Mouse (Mus musculus): ENCODE results near the gene Pank3.
"Not testable (repeated sequence)": the region's sequence is repeated elsewhere in the genome, so short reads cannot be mapped to it uniquely, and the experiment has no call there.

Gene Pank3

GRCm38 (mm10) chr11:35782444-35782843 is 13.2 kb downstream of the Pank3 start:
- no peak for DNase-seq

DNA sequence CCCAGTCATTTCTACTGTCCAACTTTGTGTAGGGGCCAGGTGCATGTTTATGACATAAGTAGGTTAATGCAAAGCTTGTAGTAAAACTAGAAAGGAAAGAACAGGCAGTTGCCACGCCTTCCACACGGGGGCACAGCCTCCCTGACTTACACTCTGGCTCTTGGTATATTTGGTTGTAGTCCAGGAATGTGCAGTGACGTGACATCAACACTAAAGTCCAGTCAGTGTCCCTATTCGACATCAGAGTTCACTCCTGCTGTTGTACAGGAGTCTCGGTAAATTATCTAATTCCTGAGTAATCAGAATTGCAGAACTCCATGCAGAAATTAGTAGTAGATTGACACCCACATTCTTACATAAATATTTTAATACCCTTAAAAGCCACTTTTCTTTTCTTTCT is 13.8 kb downstream of the Pank3 start:
- DNase-seq = no peak

DNA sequence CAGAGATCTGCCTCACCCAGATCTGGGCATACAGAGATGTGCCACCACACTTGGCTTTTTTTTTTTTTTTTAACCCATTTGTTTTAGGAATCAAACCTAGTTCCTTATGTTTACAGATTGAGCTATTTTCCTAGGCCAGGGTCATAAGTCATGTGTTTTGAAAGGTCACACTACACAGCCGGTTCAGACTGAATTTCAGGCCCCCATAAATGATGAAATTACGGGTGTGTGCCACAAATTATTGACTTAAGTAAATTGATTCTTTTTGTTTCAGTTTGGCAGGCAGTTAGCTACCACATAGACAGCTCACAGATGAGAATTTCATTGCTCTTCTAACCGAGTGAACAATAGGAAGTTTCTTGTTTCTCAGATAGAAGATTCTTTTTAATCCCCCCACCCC is 14.7 kb downstream of the Pank3 start:
- no peak for DNase-seq

GRCm38 (mm10) chr11:35784537-35784936 is 15.3 kb downstream of the Pank3 start:
- DNase-seq = no peak

DNA sequence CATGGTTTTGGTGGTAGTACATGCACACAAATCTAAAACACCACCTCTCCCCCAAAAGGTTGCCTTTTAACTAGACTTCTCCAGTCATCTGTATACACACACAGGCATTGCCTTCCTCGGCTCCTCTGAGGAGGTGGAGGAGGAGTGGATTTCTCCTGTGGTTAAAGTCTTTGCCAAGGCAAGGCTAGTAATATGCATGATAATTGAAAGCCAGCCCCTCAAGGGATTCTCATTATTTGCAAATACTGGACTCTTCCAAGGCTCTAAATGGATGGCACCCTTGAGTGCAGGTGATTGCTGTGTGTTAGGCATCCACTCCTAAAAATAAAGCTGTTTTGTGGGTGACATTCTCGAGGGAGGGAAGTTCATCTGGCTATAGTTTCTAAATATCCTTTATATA is 19.2 kb downstream of the Pank3 start:
- DNase-seq = no peak

GRCm38 (mm10) chr11:35792800-35793199 is 23.5 kb downstream of the Pank3 start:
- DNase-seq = not testable (repeated sequence)

- peak; percentile 36 for DNase-seq
These were observed 28.6 kb downstream of the Pank3 start for GRCm38 (mm10) chr11:35797751-35798494.

DNA sequence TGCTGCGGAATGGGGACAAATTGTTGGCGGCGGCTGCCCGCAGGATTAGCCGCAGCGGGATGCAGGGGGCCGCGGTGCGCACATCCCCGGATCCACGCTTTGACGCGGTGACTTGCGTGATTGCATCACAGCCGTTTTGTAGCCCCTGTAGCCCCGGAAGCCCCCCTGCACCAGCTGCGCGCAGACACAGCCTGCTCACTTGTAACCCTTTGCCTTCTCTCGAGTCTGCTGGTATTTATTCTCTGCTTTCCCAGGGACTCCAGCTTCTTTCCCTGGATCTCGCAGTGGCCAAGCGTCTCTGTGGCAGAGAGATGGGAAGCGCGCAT is 29.2 kb downstream of the Pank3 start:
- DNase-seq = peak; percentile 67

- DNase-seq = peak; percentile 24
These were observed 29.6 kb downstream of the Pank3 start, which contains the start of gene Fbll1 for GRCm38 (mm10) chr11:35798874-35799273. Gene Fbll1 (minus strand): TSS chr11:35798884.

- DNase-seq = no peak
These were observed 32.0 kb downstream of the Pank3 start for GRCm38 (mm10) chr11:35801332-35801731.

DNA sequence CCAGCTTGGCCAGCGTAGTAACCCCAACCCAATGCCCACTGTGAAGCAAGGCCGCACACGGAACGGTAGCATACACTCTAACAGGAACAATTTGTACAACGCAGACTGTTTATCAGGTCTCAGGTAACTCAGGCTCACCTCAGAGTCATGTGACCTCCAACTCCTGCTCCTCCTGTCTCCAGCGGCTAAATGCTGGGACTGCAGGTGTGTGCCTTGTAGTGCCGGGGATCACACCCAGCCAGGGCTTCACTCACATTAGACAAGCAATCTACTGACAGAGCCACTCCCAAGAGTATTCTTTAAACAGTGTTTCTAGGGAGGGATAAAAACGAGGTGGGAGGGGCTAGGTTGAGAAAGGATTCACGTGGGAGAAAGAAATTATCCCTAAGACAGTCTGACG is 42.2 kb downstream of the Pank3 start:
- DNase-seq = no peak

DNA sequence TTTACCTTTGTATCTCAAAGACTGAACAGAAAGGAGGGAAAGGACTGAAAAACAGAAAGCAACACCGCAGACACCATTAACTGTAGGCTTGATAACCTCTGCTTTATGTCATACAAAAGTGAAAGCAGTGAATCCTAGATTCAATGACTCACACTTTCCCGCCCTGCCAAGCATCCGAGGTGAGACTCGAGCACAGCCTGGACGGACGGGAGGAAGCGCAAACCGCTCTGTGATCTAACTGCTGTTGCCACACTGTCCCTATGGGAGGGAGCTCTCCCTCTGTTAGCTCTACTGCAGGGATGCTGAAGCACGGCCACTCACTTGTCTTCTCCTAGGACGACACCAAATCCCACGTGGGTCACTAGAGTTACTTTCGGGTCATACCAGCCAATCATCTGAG is 47.0 kb downstream of the Pank3 start:
- DNase-seq = no peak

DNA sequence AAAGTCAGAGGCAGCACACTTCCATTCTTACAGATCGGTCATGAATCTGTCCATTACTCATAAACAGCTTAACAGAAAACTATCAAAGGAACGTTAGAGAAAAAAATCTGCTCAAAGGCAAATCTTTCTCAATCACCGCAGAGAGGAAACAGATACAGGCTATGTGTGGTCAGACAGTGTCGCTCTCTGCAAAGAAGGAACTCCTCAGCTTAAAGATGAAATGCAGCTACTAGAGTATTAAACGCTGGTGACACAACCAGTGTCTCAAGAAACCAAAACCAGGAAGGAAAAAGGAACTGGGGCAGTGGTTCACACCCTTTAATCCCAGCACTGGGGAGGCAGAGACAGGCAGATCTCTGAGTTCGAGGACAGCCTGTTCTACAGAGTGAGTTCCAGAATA is 58.4 kb downstream of the Pank3 start:
- DNase-seq = no peak

DNA sequence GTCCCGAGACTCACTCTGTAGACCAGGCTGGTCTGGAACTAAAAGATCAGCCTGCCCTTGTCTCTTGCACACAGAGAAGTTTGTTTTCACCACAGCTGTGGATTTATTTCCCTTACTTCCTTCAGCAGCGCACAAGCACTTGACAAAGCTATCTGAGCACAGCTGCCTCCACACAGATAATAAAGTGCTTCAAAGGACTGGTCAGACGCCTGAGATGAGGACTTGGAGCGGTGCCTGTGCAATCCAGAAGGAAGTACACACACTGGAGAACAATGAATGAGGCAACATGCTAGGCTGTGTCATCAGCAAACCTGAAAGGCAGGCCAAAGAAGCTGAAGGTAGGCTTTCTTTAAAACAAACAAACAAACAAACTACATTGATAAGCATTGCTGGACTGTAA is 62.9 kb downstream of the Pank3 start:
- DNase-seq = no peak

DNA sequence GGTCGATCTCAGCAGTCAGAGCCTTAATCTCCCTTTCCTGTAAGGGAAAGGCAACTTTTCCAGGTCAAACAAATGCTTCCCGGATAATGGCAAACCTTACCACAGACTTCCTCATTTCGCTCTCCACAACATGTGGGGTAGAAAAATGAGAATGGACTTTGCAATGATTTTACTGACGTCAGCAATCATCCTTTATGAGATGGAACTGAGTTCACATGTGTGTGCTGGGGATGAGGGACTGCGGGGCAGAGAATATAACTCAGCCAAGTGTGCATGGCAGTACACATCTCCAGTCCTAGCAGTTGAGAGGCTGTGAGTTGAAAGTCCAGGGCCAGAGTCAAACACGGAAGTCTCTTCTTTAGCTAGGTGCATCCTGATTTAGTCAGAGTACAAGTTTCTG is 64.0 kb downstream of the Pank3 start:
- DNase-seq = no peak

- peak; percentile 94 for DNase-seq
These were observed 64.9 kb downstream of the Pank3 start, which contains the start of gene Rars for GRCm38 (mm10) chr11:35834022-35834760. Gene Rars (minus strand): TSS chr11:35834506.

- no peak for DNase-seq
These were observed 68.2 kb downstream of the Pank3 start for GRCm38 (mm10) chr11:35837156-35838126.

GRCm38 (mm10) chr11:35838345-35839338 is 69.4 kb downstream of the Pank3 start:
- peak; percentile 73 for DNase-seq

DNA sequence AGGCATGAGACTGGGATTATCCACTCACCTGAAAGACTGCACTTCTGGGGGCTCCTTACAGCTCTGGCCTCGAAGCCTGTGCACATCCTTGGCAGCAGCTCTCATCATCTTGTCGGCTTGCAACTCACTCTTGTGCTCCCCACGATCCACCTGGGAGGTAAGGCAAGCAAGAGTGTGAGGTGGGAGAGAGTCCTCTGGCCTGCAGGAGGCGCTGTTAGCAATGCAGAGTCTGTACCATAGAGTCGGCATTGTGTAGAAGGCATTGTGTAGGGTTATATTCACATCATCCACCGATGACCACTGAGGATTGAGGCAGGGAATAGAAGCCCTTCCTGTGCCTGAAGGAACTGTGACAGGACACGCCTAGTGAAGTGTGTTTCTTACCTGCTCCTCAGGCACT is 71.0 kb downstream of the Pank3 start:
- DNase-seq = no peak

DNA sequence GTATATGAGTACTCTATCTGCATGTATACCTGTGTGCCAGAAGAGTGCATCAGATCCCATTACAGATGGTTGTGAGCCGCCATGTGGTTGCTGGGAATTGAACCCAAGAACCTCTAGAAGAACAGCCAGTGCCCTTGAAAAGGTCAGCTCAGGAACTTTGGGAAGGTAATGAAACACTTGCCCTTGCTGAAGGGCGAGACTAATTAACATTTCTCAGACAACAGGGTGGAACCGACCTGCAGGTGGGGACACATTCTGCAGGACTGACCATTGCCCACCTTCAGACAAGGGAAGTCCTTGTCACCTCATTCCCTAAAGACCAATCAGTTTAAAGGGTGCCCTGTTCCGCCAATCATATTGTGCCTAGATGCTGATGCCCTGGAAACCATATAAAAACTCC is 71.5 kb downstream of the Pank3 start:
- DNase-seq = not testable (repeated sequence)
